In genomic region chr4:134868490-134868889, GRCm38 (mm10) we compare ENCODE assay signal across 20 mouse cellular contexts. TPM values are rescaled to one million over a fixed set of nuclear protein-coding genes. Genes with fewer than 3 reads are reported as not detected.
A peak's percentile ranks its signal among the peaks of the same experiment; 100 is the strongest.
DNase-seq lines count a peak whose midpoint lies in the region; ATAC-seq and TF ChIP-seq lines count a peak whose summit lies in the region.
"Had no signal": no experiment of that assay in that cellular context is flagged by ENCODE, and none has a peak within 500 bp of the region (broad histone marks: within the 10 kb centered on the region; RNA-seq: fewer than 3 reads in every experiment).

No protein-coding gene starts in this region.

- WGBS in lung, embryonic 14.5 days, result 28% methylated on average over 9 of the region's 9 CpGs
- WGBS in lung, adult 2 months, result 38% methylated on average over 8 of the region's 9 CpGs
- WGBS in bone marrow, adult 2 months, result 38% methylated on average over 8 of the region's 9 CpGs
- 11% methylated on average over 9 of the region's 9 CpGs for WGBS in embryonic facial prominence, embryonic 15.5 days
- WGBS in liver, postnatal 0 days (ENCODE audit: insufficient replicate concordance), result 22% methylated on average over 9 of the region's 9 CpGs
- 26% methylated on average over 9 of the region's 9 CpGs for WGBS in forebrain, embryonic 16.5 days

- no peak for ATAC-seq in lung, embryonic 14.5 days (ENCODE audit: insufficient read depth)
- ATAC-seq in embryonic facial prominence, embryonic 15.5 days (ENCODE audit: insufficient number of reproducible peaks, low FRiP score, low TSS enrichment, low read depth), result peak; percentile 71
- ATAC-seq in liver, postnatal 0 days, result no peak
- no peak for ATAC-seq in forebrain, embryonic 16.5 days
- ATAC-seq: forebrain, postnatal 0 days; hindbrain, embryonic 16.5 days had no signal

- no peak for TF ChIP-seq EP300 in liver, postnatal 0 days (IDR thresholded peaks at IDR 0.05; ENCODE audit: low read depth)

- H3K9ac ChIP-seq in lung, embryonic 14.5 days, result no peak overlapping the region; the same call in 1 of the 2 replicates
- H3K9ac ChIP-seq in embryonic facial prominence, embryonic 15.5 days, result no peak overlapping the region
- H3K9ac ChIP-seq in liver, postnatal 0 days (replicated peaks), result peak overlapping the region; percentile 61
- H3K9ac ChIP-seq in forebrain, embryonic 16.5 days (replicated peaks; ENCODE audit: low read depth, low read length), result no peak overlapping the region
- H3K9ac ChIP-seq: forebrain, postnatal 0 days; stomach, embryonic 15.5 days had no signal

- peak overlapping the region; percentile 10; the same call in 1 of the 2 replicates for H3K27ac ChIP-seq in lung, embryonic 14.5 days (ENCODE audit: low read depth)
- peak overlapping the region; percentile 94 for H3K27ac ChIP-seq in bone marrow, adult 2 months (ENCODE audit: control insufficient read depth, insufficient read depth, low read depth, low read length, poor library complexity)
- H3K27ac ChIP-seq in embryonic facial prominence, embryonic 15.5 days (replicated peaks), result no peak overlapping the region
- H3K27ac ChIP-seq in liver, postnatal 0 days (ENCODE audit: low read depth), result peak overlapping the region; percentile 96
- H3K27ac ChIP-seq in forebrain, embryonic 16.5 days (ENCODE audit: low read length), result no peak overlapping the region
- H3K27ac ChIP-seq: layer of hippocampus, adult 2 months had no signal

- peak overlapping the region; percentile 3; the same call in 1 of the 2 replicates for H3K4me3 ChIP-seq in lung, embryonic 14.5 days (ENCODE audit: low read depth, low read length)
- no peak overlapping the region for H3K4me3 ChIP-seq in lung, adult 2 months (replicated peaks; ENCODE audit: extremely low read depth, low read depth, low read length)
- H3K4me3 ChIP-seq in bone marrow, adult 2 months (replicated peaks; ENCODE audit: control insufficient read depth, low read depth, low read length), result peak overlapping the region; percentile 56
- no peak overlapping the region for H3K4me3 ChIP-seq in embryonic facial prominence, embryonic 15.5 days (replicated peaks)
- H3K4me3 ChIP-seq in liver, postnatal 0 days (ENCODE audit: low read depth, low read length), result peak overlapping the region; percentile 61
- H3K4me3 ChIP-seq in forebrain, embryonic 16.5 days (replicated peaks; ENCODE audit: low read length), result no peak overlapping the region
- H3K4me3 ChIP-seq: layer of hippocampus, adult 2 months; megakaryocyte, embryonic 14.5 days had no signal

- no peak for TF ChIP-seq POLR2A in lung, adult 2 months (IDR thresholded peaks at IDR 0.05; ENCODE audit: borderline replicate concordance, extremely low read depth, low read depth, low read length)
- no peak for TF ChIP-seq POLR2A in bone marrow, adult 2 months (IDR thresholded peaks at IDR 0.05; ENCODE audit: borderline replicate concordance, control insufficient read depth, low read depth, low read length)

- peaks cover 22% of the 10 kb centered on the region for H3K27me3 ChIP-seq in lung, embryonic 14.5 days (ENCODE audit: insufficient read depth, low read length)
- peaks cover 17% of the 10 kb centered on the region for H3K27me3 ChIP-seq in embryonic facial prominence, embryonic 15.5 days
- peaks cover 4% of the 10 kb centered on the region for H3K27me3 ChIP-seq in liver, postnatal 0 days (ENCODE audit: insufficient read depth, low read length)
- H3K27me3 ChIP-seq in forebrain, embryonic 16.5 days (replicated peaks; ENCODE audit: control insufficient read depth, insufficient read depth, low read length), result peaks cover 23% of the 10 kb centered on the region

- no peak for TF ChIP-seq CTCF in lung, embryonic 14.5 days (IDR thresholded peaks at IDR 0.05; ENCODE audit: low read depth)
- TF ChIP-seq CTCF in lung, adult 2 months (IDR thresholded peaks at IDR 0.05; ENCODE audit: insufficient read depth, low read length), result no peak
- no peak for TF ChIP-seq CTCF in bone marrow, adult 2 months (IDR thresholded peaks at IDR 0.05; ENCODE audit: control insufficient read depth, insufficient read depth, low read length)
- no peak for TF ChIP-seq CTCF in liver, postnatal 0 days (IDR thresholded peaks at IDR 0.05; ENCODE audit: low read depth)

- H3K36me3 ChIP-seq in lung, embryonic 14.5 days (ENCODE audit: insufficient read depth), result no peaks in the 10 kb centered on the region
- H3K36me3 ChIP-seq in embryonic facial prominence, embryonic 15.5 days, result no peaks in the 10 kb centered on the region
- peaks cover 9% of the 10 kb centered on the region; the same call in 1 of the 2 replicates for H3K36me3 ChIP-seq in liver, postnatal 0 days (replicated peaks; ENCODE audit: insufficient read depth, low read length)
- H3K36me3 ChIP-seq in forebrain, embryonic 16.5 days (ENCODE audit: control insufficient read depth, insufficient read depth), result no peaks in the 10 kb centered on the region
- H3K36me3 ChIP-seq: stomach, embryonic 15.5 days had no signal

- H3K9me3 ChIP-seq in lung, embryonic 14.5 days (ENCODE audit: low read depth, low read length), result no peaks in the 10 kb centered on the region
- H3K9me3 ChIP-seq in embryonic facial prominence, embryonic 15.5 days (replicated peaks), result no peaks in the 10 kb centered on the region
- no peaks in the 10 kb centered on the region for H3K9me3 ChIP-seq in liver, postnatal 0 days (ENCODE audit: low read length)
- no peaks in the 10 kb centered on the region for H3K9me3 ChIP-seq in forebrain, embryonic 16.5 days (ENCODE audit: control insufficient read depth, low read length)
- H3K9me3 ChIP-seq: megakaryocyte, embryonic 14.5 days; stomach, embryonic 15.5 days had no signal

- H3K4me2 ChIP-seq in lung, embryonic 14.5 days, result peak overlapping the region; percentile 30; the same call in 1 of the 2 replicates
- H3K4me2 ChIP-seq in embryonic facial prominence, embryonic 15.5 days (replicated peaks), result no peak overlapping the region
- peak overlapping the region; percentile 76 for H3K4me2 ChIP-seq in liver, postnatal 0 days (ENCODE audit: low read depth, low read length)
- no peak overlapping the region for H3K4me2 ChIP-seq in forebrain, embryonic 16.5 days (ENCODE audit: low read length)
- H3K4me2 ChIP-seq: stomach, embryonic 15.5 days had no signal

- 0 out of 2 replicates have a peak, but pooled peaks cover 3% of the 10 kb centered on the region for H3K4me1 ChIP-seq in lung, embryonic 14.5 days (ENCODE audit: insufficient read depth)
- no peaks in the 10 kb centered on the region for H3K4me1 ChIP-seq in lung, adult 2 months (ENCODE audit: control insufficient read depth, insufficient read depth, low read length)
- no peaks in the 10 kb centered on the region; the same call in 1 of the 2 replicates for H3K4me1 ChIP-seq in bone marrow, adult 2 months (ENCODE audit: control insufficient read depth, insufficient read depth, low read length)
- H3K4me1 ChIP-seq in embryonic facial prominence, embryonic 15.5 days, result peaks cover 15% of the 10 kb centered on the region
- peaks cover 21% of the 10 kb centered on the region for H3K4me1 ChIP-seq in liver, postnatal 0 days (ENCODE audit: insufficient read depth)
- no peaks in the 10 kb centered on the region for H3K4me1 ChIP-seq in forebrain, embryonic 16.5 days (replicated peaks; ENCODE audit: control insufficient read depth, insufficient read depth, low read length)

- no peak for DNase-seq in lung, embryonic 14.5 days
- no peak for DNase-seq in lung, adult 2 months
- peak; percentile 37 for DNase-seq in liver, postnatal 0 days
- no peak for DNase-seq in ovary, postnatal 36 days (ENCODE audit: low spot score)
- DNase-seq: adrenal gland, postnatal 10 days; cerebellum, adult 8-10 months; forebrain, postnatal 0 days; gastrocnemius, postnatal 10 days; heart, postnatal 4 days; kidney, adult 11 months; kidney, postnatal 10 days; lung, postnatal 14 days; right cerebral cortex, adult 18-20 months had no signal

RNA-seq across cellular contexts. Expression of gene Rhd, which starts 4.2 kb away (rescaled TPM):
- 1.6 and 1.7 TPM in 2 replicates for polyA plus RNA-seq in lung, embryonic 14.5 days (2014; fragmentation: Nextera tagmentation; extraction: Ambion mirVana)
- polyA plus RNA-seq in lung, adult 2 months (2012; rRNA removed), result 0.14 TPM in 1 of 2 replicates, not detected in the other
- polyA plus RNA-seq in bone marrow, adult 2 months (2011; ENCODE audit: insufficient read depth, insufficient read length, low replicate concordance, missing spikeins), result 147 and 211 TPM in 2 replicates
- 2.3 and 2.9 TPM in 2 replicates for polyA plus RNA-seq in embryonic facial prominence, embryonic 15.5 days (2015; fragmentation: Nextera tagmentation; extraction: Ambion mirVana)
- 207 and 214 TPM in 2 replicates for polyA plus RNA-seq in liver, postnatal 0 days (2015; fragmentation: Nextera tagmentation; extraction: Ambion mirVana)
- polyA plus RNA-seq in forebrain, embryonic 16.5 days (2015; fragmentation: Nextera tagmentation; extraction: Ambion mirVana), result 0.47 and 1.0 TPM in 2 replicates

RNA-seq across cellular contexts. Expression of gene Maco1, which starts 15.3 kb away (rescaled TPM):
- 34.4 and 36.5 TPM in 2 replicates for polyA plus RNA-seq in lung, embryonic 14.5 days (2014; fragmentation: Nextera tagmentation; extraction: Ambion mirVana)
- 7.8 and 9.2 TPM in 2 replicates for polyA plus RNA-seq in lung, adult 2 months (2012; rRNA removed)
- polyA plus RNA-seq in bone marrow, adult 2 months (2011; ENCODE audit: insufficient read depth, insufficient read length, low replicate concordance, missing spikeins), result 17.6 and 24.3 TPM in 2 replicates
- polyA plus RNA-seq in embryonic facial prominence, embryonic 15.5 days (2015; fragmentation: Nextera tagmentation; extraction: Ambion mirVana), result 45.3 and 47.0 TPM in 2 replicates
- 13.6 and 14.6 TPM in 2 replicates for polyA plus RNA-seq in liver, postnatal 0 days (2015; fragmentation: Nextera tagmentation; extraction: Ambion mirVana)
- 98.7 and 104 TPM in 2 replicates for polyA plus RNA-seq in forebrain, embryonic 16.5 days (2015; fragmentation: Nextera tagmentation; extraction: Ambion mirVana)

RNA-seq across cellular contexts. Expression of gene Tmem50a, which starts 46.3 kb away (rescaled TPM):
- polyA plus RNA-seq in lung, embryonic 14.5 days (2014; fragmentation: Nextera tagmentation; extraction: Ambion mirVana), result 151 and 155 TPM in 2 replicates
- polyA plus RNA-seq in lung, adult 2 months (2012; rRNA removed), result 125 and 169 TPM in 2 replicates
- polyA plus RNA-seq in bone marrow, adult 2 months (2011; ENCODE audit: insufficient read depth, insufficient read length, low replicate concordance, missing spikeins), result 103 and 127 TPM in 2 replicates
- 190 and 193 TPM in 2 replicates for polyA plus RNA-seq in embryonic facial prominence, embryonic 15.5 days (2015; fragmentation: Nextera tagmentation; extraction: Ambion mirVana)
- 87.6 and 88.5 TPM in 2 replicates for polyA plus RNA-seq in liver, postnatal 0 days (2015; fragmentation: Nextera tagmentation; extraction: Ambion mirVana)
- polyA plus RNA-seq in forebrain, embryonic 16.5 days (2015; fragmentation: Nextera tagmentation; extraction: Ambion mirVana), result 201 and 205 TPM in 2 replicates

RNA-seq across cellular contexts. Expression of gene Rsrp1, which starts 54.9 kb away (rescaled TPM):
- 341 and 344 TPM in 2 replicates for polyA plus RNA-seq in lung, embryonic 14.5 days (2014; fragmentation: Nextera tagmentation; extraction: Ambion mirVana)
- 533 and 883 TPM in 2 replicates for polyA plus RNA-seq in lung, adult 2 months (2012; rRNA removed)
- 590 and 975 TPM in 2 replicates for polyA plus RNA-seq in bone marrow, adult 2 months (2011; ENCODE audit: insufficient read depth, insufficient read length, low replicate concordance, missing spikeins)
- polyA plus RNA-seq in embryonic facial prominence, embryonic 15.5 days (2015; fragmentation: Nextera tagmentation; extraction: Ambion mirVana), result 505 and 540 TPM in 2 replicates
- 185 and 225 TPM in 2 replicates for polyA plus RNA-seq in liver, postnatal 0 days (2015; fragmentation: Nextera tagmentation; extraction: Ambion mirVana)
- 644 and 645 TPM in 2 replicates for polyA plus RNA-seq in forebrain, embryonic 16.5 days (2015; fragmentation: Nextera tagmentation; extraction: Ambion mirVana)

Comparison
In these comparisons a context has a peak if more than half of its experiments do, and no peak if none do; other contexts are left out.
1. H3K4me3 ChIP-seq: peak in lung, embryonic 14.5 days (single experiment), bone marrow, adult 2 months (single experiment) and liver, postnatal 0 days (single experiment); none in lung, adult 2 months (single experiment), embryonic facial prominence, embryonic 15.5 days (single experiment) and forebrain, embryonic 16.5 days (single experiment).
2. H3K27ac ChIP-seq: peak in lung, embryonic 14.5 days (single experiment), bone marrow, adult 2 months (single experiment) and liver, postnatal 0 days (single experiment); none in embryonic facial prominence, embryonic 15.5 days (single experiment) and forebrain, embryonic 16.5 days (single experiment).
3. H3K4me2 ChIP-seq: peak in lung, embryonic 14.5 days (single experiment) and liver, postnatal 0 days (single experiment); none in embryonic facial prominence, embryonic 15.5 days (single experiment) and forebrain, embryonic 16.5 days (single experiment).
4. RNA of gene Rhd, which starts 4.2 kb away (polyA plus RNA-seq): 207 to 214 TPM in liver, postnatal 0 days and 147 to 211 TPM in bone marrow, adult 2 months; 2.3 to 2.9 TPM in embryonic facial prominence, embryonic 15.5 days, 1.6 to 1.7 TPM in lung, embryonic 14.5 days, 0.47 to 1.0 TPM in forebrain, embryonic 16.5 days and 0.14 TPM in lung, adult 2 months; every median in the first group is over 10 times any median in the second.